ENCODE assay signal across 9 mouse cellular contexts in the genomic region with DNA sequence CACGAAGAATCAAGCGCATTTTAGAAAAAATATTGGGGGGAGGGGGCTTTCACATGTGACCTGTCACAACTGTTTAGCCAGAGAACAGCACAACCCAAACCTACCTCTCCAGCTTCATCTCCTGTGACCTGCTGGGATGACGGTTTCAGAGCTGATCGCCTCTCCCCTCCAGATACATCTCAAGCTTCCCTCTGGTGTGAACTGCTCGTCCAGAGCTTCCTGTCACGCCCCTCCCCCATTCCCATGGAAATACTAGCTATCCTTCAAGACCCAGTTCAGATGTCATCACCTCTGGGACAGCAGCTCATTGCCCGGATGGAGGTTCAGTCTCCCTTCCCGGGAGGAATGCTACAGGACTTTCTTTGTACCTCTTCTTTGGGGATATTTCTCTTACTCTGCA. TPM values are rescaled to one million over a fixed set of nuclear protein-coding genes. Genes with fewer than 3 reads are reported as not detected.
A peak's percentile ranks its signal among the peaks of the same experiment; 100 is the strongest.
DNase-seq lines count a peak whose midpoint lies in the region; ATAC-seq and TF ChIP-seq lines count a peak whose summit lies in the region.
"Had no signal": no experiment of that assay in that cellular context is flagged by ENCODE, and none has a peak within 500 bp of the region (broad histone marks: within the 10 kb centered on the region; RNA-seq: fewer than 3 reads in every experiment).

No protein-coding gene starts in this region.

- intact Hi-C loops in gastrocnemius, adult 2 months (cut with DNase I) = no loop called here

- 14% methylated on average over 8 of the region's 8 CpGs for WGBS in heart, embryonic 11.5 days (ENCODE audit: insufficient replicate concordance)
- 43% methylated on average over 8 of the region's 8 CpGs for WGBS in liver, embryonic 13.5 days (ENCODE audit: insufficient replicate concordance)

- peak; percentile 46; the same call in 1 of the 2 replicates for ATAC-seq in heart, embryonic 11.5 days (replicated peaks; ENCODE audit: insufficient number of reproducible peaks, low FRiP score, low TSS enrichment)
- ATAC-seq in liver, embryonic 13.5 days (ENCODE audit: low read depth) = no peak

- H3K9ac ChIP-seq in heart, embryonic 11.5 days (ENCODE audit: low read depth, low read length) = peak overlapping the region; percentile 34; the same call in 1 of the 2 replicates
- no peak overlapping the region for H3K9ac ChIP-seq in liver, embryonic 13.5 days
- H3K9ac ChIP-seq: stomach, embryonic 15.5 days had no signal

- DNase-seq in gastrocnemius, adult 2 months = peak; percentile 44
- no peak for DNase-seq in gastrocnemius, postnatal 4 days (ENCODE audit: low spot score in 2 of 2)
- peak; percentile 88 for DNase-seq in R1 (ENCODE audit: low read depth, low spot score)
- no peak for DNase-seq in liver, embryonic 13.5 days
- DNase-seq in right cerebral cortex, adult 2 months (ENCODE audit: low spot score in 2 of 2) = no peak
- DNase-seq in ovary, postnatal 36 days (ENCODE audit: low spot score) = no peak
- DNase-seq in spleen, postnatal 10 days (ENCODE audit: low spot score in 2 of 2) = no peak

- H3K4me3 ChIP-seq in gastrocnemius, adult 2 months = no peak overlapping the region
- H3K4me3 ChIP-seq in heart, embryonic 11.5 days (ENCODE audit: low read depth, low read length) = no peak overlapping the region
- no peak overlapping the region for H3K4me3 ChIP-seq in liver, embryonic 13.5 days (replicated peaks)
- H3K4me3 ChIP-seq: stomach, embryonic 15.5 days had no signal

- TF ChIP-seq CTCF in gastrocnemius, adult 2 months (IDR thresholded peaks at IDR 0.05) = no peak

- peaks cover 4% of the 10 kb centered on the region; the same call in 1 of the 2 replicates for H3K36me3 ChIP-seq in heart, embryonic 11.5 days (ENCODE audit: control insufficient read depth, insufficient read depth, low read length)
- H3K36me3 ChIP-seq in liver, embryonic 13.5 days = no peaks in the 10 kb centered on the region

- H3K4me1 ChIP-seq in heart, embryonic 11.5 days (ENCODE audit: control insufficient read depth, insufficient read depth, low read length) = peaks cover 8% of the 10 kb centered on the region
- H3K4me1 ChIP-seq in liver, embryonic 13.5 days (replicated peaks) = peaks cover 16% of the 10 kb centered on the region

- H3K27me3 ChIP-seq in heart, embryonic 11.5 days (ENCODE audit: control insufficient read depth, insufficient read depth, low read length) = no peaks in the 10 kb centered on the region
- H3K27me3 ChIP-seq in liver, embryonic 13.5 days = no peaks in the 10 kb centered on the region
- H3K27me3 ChIP-seq: stomach, embryonic 15.5 days had no signal

- H3K4me2 ChIP-seq in heart, embryonic 11.5 days = peak overlapping the region; percentile 53
- H3K4me2 ChIP-seq in liver, embryonic 13.5 days = no peak overlapping the region
- H3K4me2 ChIP-seq: stomach, embryonic 15.5 days had no signal

- no peaks in the 10 kb centered on the region for H3K9me3 ChIP-seq in heart, embryonic 11.5 days (replicated peaks; ENCODE audit: control insufficient read depth, low read length)
- no peaks in the 10 kb centered on the region for H3K9me3 ChIP-seq in liver, embryonic 13.5 days (replicated peaks)
- H3K9me3 ChIP-seq: stomach, embryonic 15.5 days had no signal

- peak overlapping the region; percentile 43 for H3K27ac ChIP-seq in gastrocnemius, adult 2 months
- peak overlapping the region; percentile 71 for H3K27ac ChIP-seq in heart, embryonic 11.5 days (ENCODE audit: low read depth, low read length)
- H3K27ac ChIP-seq in liver, embryonic 13.5 days = 0 out of 2 replicates have a peak overlapping the region, but pooled peaks have one; percentile 2
- H3K27ac ChIP-seq: stomach, embryonic 15.5 days had no signal

RNA-seq across cellular contexts. Expression of gene Uchl4, which starts 5.7 kb away (rescaled TPM):
- total RNA-seq in gastrocnemius, adult 2 months (2021) = 1 to 10 TPM; 1.3 to 1.9 TPM
- 1 to 10 TPM; 1.9 to 2.9 TPM for total RNA-seq in gastrocnemius, postnatal 4 days (2021)
- 2.7 and 3.1 TPM in 2 replicates for polyA plus RNA-seq in heart, embryonic 11.5 days (2014; fragmentation: Nextera tagmentation; extraction: Ambion mirVana)
- 1.0 TPM in 2 replicates for polyA plus RNA-seq in liver, embryonic 13.5 days (2015; fragmentation: Nextera tagmentation; extraction: Ambion mirVana)

RNA-seq across cellular contexts. Expression of gene Map2k1, which starts 12.8 kb away (rescaled TPM):
- total RNA-seq in gastrocnemius, adult 2 months (2021) = 10 to 100 TPM; 52.8 to 55.7 TPM
- 100 to 1,000 TPM; 113 to 118 TPM for total RNA-seq in gastrocnemius, postnatal 4 days (2021)
- 100 and 108 TPM in 2 replicates for polyA plus RNA-seq in heart, embryonic 11.5 days (2014; fragmentation: Nextera tagmentation; extraction: Ambion mirVana)
- 32.5 and 34.1 TPM in 2 replicates for polyA plus RNA-seq in liver, embryonic 13.5 days (2015; fragmentation: Nextera tagmentation; extraction: Ambion mirVana)

RNA-seq across cellular contexts. Expression of gene Tipin, which starts 40.7 kb away (rescaled TPM):
- total RNA-seq in gastrocnemius, adult 2 months (2021) = 10 to 100 TPM in 1 of 2 experiments, 1 to 10 TPM in 1; 7.9 to 10.3 TPM
- 10 to 100 TPM; 40.9 to 41.6 TPM for total RNA-seq in gastrocnemius, postnatal 4 days (2021)
- polyA plus RNA-seq in heart, embryonic 11.5 days (2014; fragmentation: Nextera tagmentation; extraction: Ambion mirVana) = 155 and 159 TPM in 2 replicates
- polyA plus RNA-seq in liver, embryonic 13.5 days (2015; fragmentation: Nextera tagmentation; extraction: Ambion mirVana) = 284 and 311 TPM in 2 replicates

Comparison
In these comparisons a context has a peak if more than half of its experiments do, and no peak if none do; other contexts are left out.
1. DNase-seq: peak in gastrocnemius, adult 2 months (single experiment) and R1 (single experiment); none in gastrocnemius, postnatal 4 days (0 of 2), liver, embryonic 13.5 days (single experiment), right cerebral cortex, adult 2 months (0 of 2), ovary, postnatal 36 days (single experiment) and spleen, postnatal 10 days (0 of 2).
2. H3K27ac ChIP-seq: peak in every context shown above with its lines; median percentile 71 in heart, embryonic 11.5 days; 43 in gastrocnemius, adult 2 months; 2 in liver, embryonic 13.5 days.